Comparison of ENCODE assay signal across 27 mouse cellular contexts in genomic region chr14:76202595-76202994, GRCm38 (mm10).
DNase-seq lines count a peak whose midpoint lies in the region; ATAC-seq and TF ChIP-seq lines count a peak whose summit lies in the region.
"Had no signal": no experiment of that assay in that cellular context is flagged by ENCODE, and none has a peak within 500 bp of the region (broad histone marks: within the 10 kb centered on the region; RNA-seq: fewer than 3 reads in every experiment).

No protein-coding gene starts in this region.

- no peaks in the 10 kb centered on the region for H3K4me1 ChIP-seq in intestine, postnatal 0 days (replicated peaks; ENCODE audit: control insufficient read depth, insufficient read depth, low read length)
- no peaks in the 10 kb centered on the region for H3K4me1 ChIP-seq in intestine, embryonic 16.5 days (ENCODE audit: control insufficient read depth, insufficient read depth, low read length)
- no peaks in the 10 kb centered on the region for H3K4me1 ChIP-seq in stomach, postnatal 0 days (replicated peaks; ENCODE audit: control insufficient read depth, insufficient read depth)
- no peaks in the 10 kb centered on the region for H3K4me1 ChIP-seq in hindbrain, embryonic 14.5 days (replicated peaks; ENCODE audit: control insufficient read depth, insufficient read depth, low read length)
- H3K4me1 ChIP-seq: embryonic facial prominence, embryonic 13.5 days; embryonic facial prominence, embryonic 15.5 days; forebrain, embryonic 12.5 days had no signal

- no peak overlapping the region for H3K4me2 ChIP-seq in intestine, postnatal 0 days (replicated peaks; ENCODE audit: low read depth)
- no peak overlapping the region for H3K4me2 ChIP-seq in intestine, embryonic 16.5 days (ENCODE audit: low read depth, low read length)
- H3K4me2 ChIP-seq in stomach, postnatal 0 days (replicated peaks; ENCODE audit: low read depth), result no peak overlapping the region
- H3K4me2 ChIP-seq in hindbrain, embryonic 14.5 days (replicated peaks), result no peak overlapping the region
- H3K4me2 ChIP-seq: embryonic facial prominence, embryonic 13.5 days; embryonic facial prominence, embryonic 15.5 days; forebrain, embryonic 12.5 days had no signal

- no peak for TF ChIP-seq CTCF in intestine, postnatal 0 days (IDR thresholded peaks at IDR 0.05; ENCODE audit: low read depth)
- no peak for TF ChIP-seq CTCF in stomach, postnatal 0 days (IDR thresholded peaks at IDR 0.05; ENCODE audit: low read depth)

- DNase-seq in 416B (ENCODE audit: low read depth), result peak; percentile 75
- no peak for DNase-seq in stomach, postnatal 0 days (ENCODE audit: low spot score)
- DNase-seq in hindbrain, embryonic 14.5 days (ENCODE audit: low spot score), result no peak
- DNase-seq in gastrocnemius, postnatal 10 days, result no peak
- DNase-seq: adrenal gland, adult 8-10 months; adrenal gland, postnatal 14 days; adrenal gland, postnatal 36 days; cerebellum, adult 11-12 months; cerebellum, adult 2 months; cerebellum, adult 9-10 months; cerebellum, postnatal 10 days; cerebellum, postnatal 25 days; embryo, embryonic 11 days had no signal

- no peaks in the 10 kb centered on the region for H3K27me3 ChIP-seq in intestine, postnatal 0 days (replicated peaks; ENCODE audit: control insufficient read depth, insufficient read depth, low read length)
- no peaks in the 10 kb centered on the region for H3K27me3 ChIP-seq in intestine, embryonic 16.5 days (replicated peaks; ENCODE audit: control insufficient read depth, insufficient read depth, low read length)
- H3K27me3 ChIP-seq in stomach, postnatal 0 days (ENCODE audit: control insufficient read depth, insufficient read depth, low read length), result no peaks in the 10 kb centered on the region
- H3K27me3 ChIP-seq in hindbrain, embryonic 14.5 days (ENCODE audit: control insufficient read depth, insufficient read depth, low read length), result no peaks in the 10 kb centered on the region
- H3K27me3 ChIP-seq: CH12.LX; embryonic facial prominence, embryonic 13.5 days; embryonic facial prominence, embryonic 15.5 days; forebrain, embryonic 12.5 days; Patski had no signal

- H3K36me3 ChIP-seq in intestine, postnatal 0 days (ENCODE audit: control insufficient read depth, insufficient read depth), result no peaks in the 10 kb centered on the region
- H3K36me3 ChIP-seq in intestine, embryonic 16.5 days (ENCODE audit: control insufficient read depth, insufficient read depth, low read length), result no peaks in the 10 kb centered on the region
- no peaks in the 10 kb centered on the region for H3K36me3 ChIP-seq in stomach, postnatal 0 days (ENCODE audit: control insufficient read depth, insufficient read depth, low read length)
- H3K36me3 ChIP-seq in hindbrain, embryonic 14.5 days (replicated peaks; ENCODE audit: control insufficient read depth, insufficient read depth), result no peaks in the 10 kb centered on the region
- H3K36me3 ChIP-seq: embryonic facial prominence, embryonic 13.5 days; embryonic facial prominence, embryonic 15.5 days; forebrain, embryonic 10.5 days; forebrain, embryonic 12.5 days; G1E had no signal

- 74% methylated on average over 4 of the region's 4 CpGs for WGBS in intestine, postnatal 0 days
- 86% methylated on average over 4 of the region's 4 CpGs for WGBS in intestine, embryonic 16.5 days
- WGBS in stomach, postnatal 0 days, result 84% methylated on average over 4 of the region's 4 CpGs
- 91% methylated on average over 4 of the region's 4 CpGs for WGBS in hindbrain, embryonic 14.5 days

- peak; percentile 57 for ATAC-seq in intestine, postnatal 0 days
- ATAC-seq in intestine, embryonic 16.5 days, result no peak
- peak; percentile 32; the same call in 1 of the 2 replicates for ATAC-seq in common myeloid progenitor, adult 5-6 weeks (replicated peaks; ENCODE audit: low read depth, poor library complexity, severe bottlenecking)
- ATAC-seq in stomach, postnatal 0 days (ENCODE audit: low FRiP score, low TSS enrichment), result peak; percentile 54; the same call in 1 of the 2 replicates
- no peak for ATAC-seq in hindbrain, embryonic 14.5 days (ENCODE audit: low FRiP score)
- ATAC-seq: CD4-positive, CD25-positive, alpha-beta regulatory T cell, adult 4 months; forebrain, embryonic 14.5 days; forebrain, embryonic 16.5 days; Patski had no signal

- H3K9ac ChIP-seq in intestine, postnatal 0 days (ENCODE audit: low read depth, low read length), result no peak overlapping the region
- H3K9ac ChIP-seq in intestine, embryonic 16.5 days (ENCODE audit: low read depth, low read length), result no peak overlapping the region
- H3K9ac ChIP-seq in stomach, postnatal 0 days (ENCODE audit: low read length), result no peak overlapping the region
- no peak overlapping the region for H3K9ac ChIP-seq in hindbrain, embryonic 14.5 days
- H3K9ac ChIP-seq: embryonic facial prominence, embryonic 13.5 days; embryonic facial prominence, embryonic 15.5 days; forebrain, embryonic 12.5 days had no signal

- H3K27ac ChIP-seq in intestine, postnatal 0 days (ENCODE audit: low read depth, low read length), result no peak overlapping the region
- H3K27ac ChIP-seq in intestine, embryonic 16.5 days (ENCODE audit: low read length), result no peak overlapping the region
- no peak overlapping the region for H3K27ac ChIP-seq in stomach, postnatal 0 days (replicated peaks)
- no peak overlapping the region for H3K27ac ChIP-seq in hindbrain, embryonic 14.5 days
- H3K27ac ChIP-seq: embryonic facial prominence, embryonic 13.5 days; embryonic facial prominence, embryonic 15.5 days; forebrain, embryonic 10.5 days; forebrain, embryonic 12.5 days had no signal

- no peaks in the 10 kb centered on the region for H3K9me3 ChIP-seq in intestine, postnatal 0 days (ENCODE audit: control insufficient read depth)
- H3K9me3 ChIP-seq in intestine, embryonic 16.5 days (ENCODE audit: control insufficient read depth, low read length), result no peaks in the 10 kb centered on the region
- H3K9me3 ChIP-seq in stomach, postnatal 0 days (ENCODE audit: control insufficient read depth, low read length), result no peaks in the 10 kb centered on the region
- H3K9me3 ChIP-seq in hindbrain, embryonic 14.5 days (ENCODE audit: control insufficient read depth, low read length), result no peaks in the 10 kb centered on the region
- H3K9me3 ChIP-seq: embryonic facial prominence, embryonic 13.5 days; embryonic facial prominence, embryonic 15.5 days; forebrain, embryonic 10.5 days; forebrain, embryonic 12.5 days; G1E had no signal

- no peak overlapping the region for H3K4me3 ChIP-seq in intestine, postnatal 0 days (ENCODE audit: low read depth, low read length)
- no peak overlapping the region for H3K4me3 ChIP-seq in intestine, embryonic 16.5 days (ENCODE audit: low read length)
- no peak overlapping the region for H3K4me3 ChIP-seq in stomach, postnatal 0 days (ENCODE audit: low read depth, low read length)
- H3K4me3 ChIP-seq in hindbrain, embryonic 14.5 days (replicated peaks; ENCODE audit: low read length), result no peak overlapping the region
- H3K4me3 ChIP-seq: embryonic facial prominence, embryonic 13.5 days; embryonic facial prominence, embryonic 15.5 days; erythroblast, embryonic 14.5 days; forebrain, embryonic 10.5 days; forebrain, embryonic 12.5 days had no signal

- no peak for TF ChIP-seq EP300 in stomach, postnatal 0 days (optimal IDR thresholded peaks at IDR 0.05)

Comparison
In these comparisons a context has a peak if more than half of its experiments do, and no peak if none do; other contexts are left out.
1. ATAC-seq: peak in intestine, postnatal 0 days (single experiment), common myeloid progenitor, adult 5-6 weeks (single experiment) and stomach, postnatal 0 days (single experiment); none in intestine, embryonic 16.5 days (single experiment) and hindbrain, embryonic 14.5 days (single experiment).